Mouse (Mus musculus): ENCODE measurements at regions not wholly inside any gene's neighbourhood (a gene's known extent, or its start where the extent isn't known, plus 50 kb on each side); places are given as distances from the start of the nearest gene placed in this dataset.

DNA sequence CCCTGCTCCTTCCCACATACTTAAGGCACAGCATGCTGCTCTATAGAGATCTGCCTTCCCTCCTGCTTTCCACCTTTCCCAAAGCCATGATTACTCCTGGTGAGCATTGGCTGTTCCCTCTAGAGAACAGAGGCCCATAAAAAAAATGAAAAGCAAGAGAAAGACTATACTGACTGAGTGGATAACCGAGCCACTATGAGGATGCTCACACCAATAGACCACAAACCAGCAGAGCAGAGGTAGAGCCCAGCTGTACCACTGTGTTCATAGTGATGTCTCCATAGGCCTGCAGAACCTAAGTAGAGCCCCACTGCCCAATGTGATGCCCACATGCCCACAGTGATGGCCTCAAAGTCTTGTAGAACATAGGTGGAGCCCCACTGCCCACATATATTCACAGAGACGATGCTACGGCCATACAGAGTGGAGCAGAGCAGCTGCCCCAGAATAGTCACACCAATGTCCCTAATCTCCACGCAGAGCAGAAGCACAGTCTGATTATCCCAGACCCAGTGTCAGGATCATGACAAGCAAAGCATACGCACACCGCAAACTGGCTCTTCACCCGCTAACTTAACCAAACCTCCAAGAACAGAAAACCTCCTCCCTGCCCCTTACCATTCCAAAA, 174.8 kb upstream of the Nr4a3 start:
- DNase-seq (ENCODE audit: low spot score) = no peak

DNA sequence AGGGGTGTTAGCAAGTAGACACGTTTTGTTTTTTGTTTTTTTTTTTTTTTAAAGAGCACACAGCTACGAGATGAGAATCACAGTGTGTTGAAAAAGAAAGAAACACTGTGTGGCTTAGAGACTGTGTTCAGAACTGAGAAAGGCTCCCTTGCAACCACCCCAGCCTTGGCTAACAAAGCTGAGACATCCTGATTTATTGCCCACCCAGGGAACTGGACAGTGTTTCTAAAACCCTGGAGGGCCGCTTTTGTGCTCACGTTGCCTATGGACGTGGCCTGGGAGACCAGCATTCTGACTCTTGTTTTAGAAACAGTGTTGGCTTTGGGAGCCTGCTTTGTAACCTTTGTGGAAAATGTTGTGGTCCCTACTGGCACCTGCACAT, 174.3 kb upstream of the Nr4a3 start:
- DNase-seq (ENCODE audit: low spot score) = no peak

- DNase-seq (ENCODE audit: low spot score) = no peak
Observed at GRCm38 (mm10) chr4:47881560-47881959, 163.4 kb upstream of the Nr4a3 start.

DNA sequence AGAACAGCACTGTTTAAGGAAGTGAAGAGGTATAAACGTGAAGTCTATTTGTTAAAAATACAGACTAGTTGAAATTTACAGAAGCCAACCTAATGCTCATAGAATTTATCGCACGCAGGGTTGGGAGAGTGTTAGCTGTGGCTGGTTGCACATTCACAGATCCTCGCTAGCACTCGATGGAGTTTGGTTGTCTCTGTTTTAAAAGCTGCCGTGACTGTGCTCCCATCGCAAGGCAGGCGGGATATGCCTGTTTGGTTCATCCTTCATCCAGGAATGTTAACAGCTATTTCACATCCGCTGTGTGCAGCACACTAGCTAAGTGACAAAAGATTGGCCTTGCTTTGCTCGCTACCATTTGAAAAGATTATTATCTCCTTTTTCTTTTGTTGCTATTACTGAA, 162.9 kb upstream of the Nr4a3 start:
- DNase-seq (ENCODE audit: low spot score) = no peak

DNA sequence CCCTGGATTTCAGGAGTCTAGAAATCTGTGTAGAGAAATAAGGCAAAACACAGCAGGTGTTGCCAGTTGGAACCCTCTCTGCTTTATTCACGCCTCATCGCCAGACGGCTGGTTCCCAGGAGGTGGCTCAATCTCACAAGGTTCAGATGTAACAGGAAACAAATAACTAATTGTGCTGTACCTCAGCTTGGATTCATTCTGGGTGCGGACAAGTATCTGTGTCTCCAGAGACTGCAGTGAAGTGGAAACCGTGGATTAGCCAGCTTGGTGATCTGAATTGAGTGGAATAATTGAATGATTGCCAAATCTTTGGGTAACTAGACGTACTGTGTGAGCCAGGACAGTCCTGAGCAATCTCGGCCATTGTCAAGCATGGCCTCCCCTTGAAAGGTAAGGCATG, 145.4 kb upstream of the Nr4a3 start:
- no peak for DNase-seq (ENCODE audit: low spot score)

GRCm38 (mm10) chr4:47902749-47903148, 142.2 kb upstream of the Nr4a3 start:
- DNase-seq (ENCODE audit: low spot score) = no peak

DNA sequence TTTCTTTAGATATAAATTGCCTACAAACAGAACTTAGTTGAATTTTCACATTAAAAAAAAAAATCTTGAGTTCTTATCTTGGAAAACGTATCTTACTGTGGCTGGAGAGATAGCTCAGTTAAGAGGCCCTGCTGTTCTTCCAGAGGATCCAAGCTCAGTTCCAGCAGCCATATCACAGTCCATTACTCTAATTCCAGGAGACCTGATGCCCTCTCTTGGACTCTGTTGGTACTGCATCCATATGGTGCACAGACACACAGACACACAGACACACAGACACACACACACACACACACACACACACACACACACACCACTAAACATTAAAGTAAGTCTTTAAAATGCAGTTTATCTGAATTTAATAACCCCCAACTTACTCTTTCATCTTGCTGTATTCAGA, 132.7 kb upstream of the Nr4a3 start:
- DNase-seq (ENCODE audit: low spot score) = no peak

DNA sequence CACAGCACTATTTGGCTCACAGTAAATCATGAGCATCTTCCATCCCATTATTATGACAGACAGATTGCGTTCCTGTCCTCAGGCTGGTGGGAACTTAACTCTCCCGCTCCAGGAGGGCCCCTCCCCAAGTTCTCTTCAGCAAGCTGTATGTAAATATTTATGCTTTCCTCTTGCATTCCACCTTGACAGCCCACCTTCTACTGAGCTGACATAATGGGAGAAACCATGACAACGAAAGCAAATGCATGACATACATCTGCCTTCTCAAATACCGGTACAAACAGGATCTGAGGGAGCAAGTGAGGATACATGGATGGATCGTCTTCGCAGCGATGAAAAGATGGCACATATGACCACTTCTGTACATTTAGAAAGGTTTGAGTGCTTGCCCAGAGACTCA, 125.4 kb upstream of the Nr4a3 start:
- no peak for DNase-seq (ENCODE audit: low spot score)

- no peak for DNase-seq (ENCODE audit: low spot score)
Observed at GRCm38 (mm10) chr4:47931464-47931863, 113.5 kb upstream of the Nr4a3 start.

DNA sequence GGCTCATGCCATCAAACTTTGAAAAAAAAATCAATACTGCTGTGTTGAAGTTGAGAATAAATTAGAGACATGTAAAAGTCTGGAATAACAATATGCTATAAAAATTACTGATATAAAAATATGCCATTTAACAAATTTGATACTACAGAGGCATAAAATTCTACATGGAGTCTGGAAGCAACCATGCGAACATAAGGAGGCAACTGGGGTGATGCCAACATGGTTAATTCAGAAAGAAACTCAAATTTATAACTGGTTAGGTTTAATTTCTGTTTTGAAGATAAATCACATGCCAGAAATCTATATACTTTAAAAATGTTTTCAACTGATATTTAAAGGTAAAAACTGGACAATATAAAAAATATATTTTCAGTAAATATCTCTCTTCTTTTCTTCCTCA, 111.4 kb upstream of the Nr4a3 start:
- DNase-seq (ENCODE audit: low spot score) = no peak

- DNase-seq (ENCODE audit: low spot score) = no peak
Observed at GRCm38 (mm10) chr4:47935547-47935946, 109.4 kb upstream of the Nr4a3 start.

GRCm38 (mm10) chr4:47936470-47937125, 108.4 kb upstream of the Nr4a3 start:
- no peak for DNase-seq (ENCODE audit: low spot score)

GRCm38 (mm10) chr4:47947869-47948573, 96.9 kb upstream of the Nr4a3 start:
- DNase-seq (ENCODE audit: low spot score) = no peak

GRCm38 (mm10) chr4:47948789-47949188, 96.2 kb upstream of the Nr4a3 start:
- no peak for DNase-seq (ENCODE audit: low spot score)

GRCm38 (mm10) chr4:47954576-47955305, 90.2 kb upstream of the Nr4a3 start:
- no peak for DNase-seq (ENCODE audit: low spot score)

DNA sequence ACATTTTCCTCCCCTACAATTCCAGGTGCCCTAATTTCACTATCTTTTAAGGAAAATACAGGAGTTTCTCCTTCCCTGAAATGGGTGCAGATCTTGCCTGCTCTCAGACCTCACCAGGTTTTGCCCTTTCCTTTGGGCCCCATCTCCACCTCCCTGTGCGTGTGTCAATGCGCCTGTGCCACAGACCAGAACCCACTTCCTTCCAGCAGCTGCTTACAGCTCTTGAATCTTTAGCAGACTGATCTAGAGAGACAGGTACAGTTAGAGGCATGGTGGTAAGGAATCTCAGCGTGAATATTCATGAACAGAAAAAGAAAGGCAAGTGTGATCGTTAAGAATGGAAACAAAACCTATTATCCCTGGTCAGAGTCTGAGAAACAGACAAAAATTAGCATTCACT, 80.3 kb upstream of the Nr4a3 start:
- no peak for DNase-seq (ENCODE audit: low spot score)

DNA sequence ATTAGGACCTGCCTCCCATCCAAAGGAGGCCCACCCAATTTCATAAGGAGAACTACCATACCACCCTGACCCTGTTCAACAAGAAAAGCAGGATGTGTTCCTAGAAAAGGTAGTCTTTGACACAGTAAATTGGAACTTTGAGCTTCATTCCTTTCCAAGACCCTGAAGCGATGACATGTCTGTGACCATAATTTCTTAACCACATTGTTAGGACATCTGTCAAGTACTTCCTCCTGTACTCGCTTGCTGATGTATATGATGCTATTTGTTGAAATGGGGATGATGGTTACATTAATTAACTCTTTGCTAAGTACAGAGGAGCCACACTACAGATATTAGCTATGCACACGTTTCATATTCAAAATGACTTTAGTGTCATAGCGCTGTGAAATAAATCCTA, 73.1 kb upstream of the Nr4a3 start:
- no peak for DNase-seq (ENCODE audit: low spot score)

GRCm38 (mm10) chr4:47979579-47980313, 65.2 kb upstream of the Nr4a3 start:
- DNase-seq (ENCODE audit: low spot score) = peak; percentile 58
